Mouse (Mus musculus) right cerebral cortex, postnatal 25 days (tissue): ENCODE measurements around the gene C5ar1.
"Not testable (repeated sequence)": the region's sequence is repeated elsewhere in the genome, so short reads cannot be mapped to it uniquely, and the experiment has no call there.

ENCODE experiments used
- DNase-seq: peaks from one replicate; pipeline ENCODE4 v3.0.0; 2022

The C5ar1 gene

DNA sequence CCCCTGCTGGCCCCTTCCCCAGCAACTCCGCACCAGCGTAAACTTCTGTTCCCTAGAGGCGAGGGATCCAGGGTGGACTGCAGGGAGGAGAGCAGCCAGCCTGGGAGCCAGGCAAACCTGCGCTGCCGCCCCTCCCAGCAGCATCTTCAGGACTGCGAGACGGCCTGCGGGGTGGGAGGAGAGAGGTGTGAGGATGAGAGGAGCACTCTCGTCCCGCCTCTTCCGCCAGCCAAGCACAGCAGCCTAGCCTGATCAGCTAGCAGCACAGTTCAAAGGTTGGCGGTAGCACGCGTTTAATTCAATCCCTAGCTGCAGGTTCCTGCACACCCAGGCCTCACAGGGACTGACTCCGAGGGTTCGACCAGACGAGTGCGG, 14.4 kb upstream of the C5ar1 start:
- peak; percentile 75 for DNase-seq

DNA sequence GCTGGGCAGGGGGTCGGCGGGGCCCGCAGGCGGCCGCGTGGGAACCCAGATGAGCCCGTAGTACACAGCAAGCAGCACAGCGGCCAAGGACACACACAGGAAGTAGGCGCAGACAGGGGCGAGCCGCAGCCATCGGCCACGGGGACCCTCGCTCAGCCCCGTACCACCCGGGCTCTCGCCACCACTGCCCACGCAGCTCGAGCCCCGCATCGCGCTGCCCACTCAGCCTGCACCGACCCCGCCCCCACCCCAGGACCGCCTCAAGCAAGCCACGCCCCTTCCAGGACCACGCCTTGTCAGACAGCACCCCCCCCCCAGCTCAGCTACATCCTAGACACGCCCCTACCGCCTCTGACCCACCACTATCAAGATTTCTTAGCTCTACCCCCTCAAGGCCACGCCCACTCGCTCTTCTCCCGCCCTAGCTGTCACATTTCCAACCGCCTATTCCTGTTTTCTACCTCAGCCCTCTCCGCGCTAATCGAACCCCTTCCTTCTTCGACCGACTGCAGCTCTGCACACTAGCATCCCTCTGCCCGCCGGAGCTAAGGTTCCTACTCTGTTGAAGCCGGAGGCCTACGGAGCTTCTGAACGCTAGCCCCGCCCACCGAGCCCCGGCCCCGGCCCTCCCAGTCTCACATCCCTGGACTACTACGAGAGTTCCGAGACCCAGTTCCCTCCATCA, 13.9 kb upstream of the C5ar1 start, which contains the start of gene Inafm1:
Inafm1 (minus strand) TSS at position 537 of the 685 bp plus-strand sequence.
- DNase-seq: peak; percentile 81

GRCm38 (mm10) chr7:16272681-16273080, 13.3 kb upstream of the C5ar1 start:
- peak; percentile 70 for DNase-seq

DNA sequence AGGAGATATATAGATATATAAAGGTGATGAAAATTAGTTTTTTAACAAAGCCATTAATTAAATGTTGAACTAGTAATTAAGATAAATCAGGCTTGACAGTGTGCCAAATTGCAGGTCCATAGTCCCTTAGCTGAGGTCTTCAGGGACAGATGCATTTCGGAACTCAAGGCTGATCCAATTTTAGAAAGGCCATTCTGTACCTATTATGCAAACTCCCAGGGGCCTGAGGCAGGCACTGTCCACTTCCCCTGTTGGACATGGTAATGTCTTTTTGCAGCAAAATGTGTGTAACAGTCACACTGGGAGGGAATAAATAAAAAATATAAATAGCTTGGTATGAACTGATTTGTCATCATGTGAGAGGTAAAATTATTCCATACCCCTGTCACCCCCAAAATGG, 11.8 kb upstream of the C5ar1 start:
- DNase-seq: no peak

DNA sequence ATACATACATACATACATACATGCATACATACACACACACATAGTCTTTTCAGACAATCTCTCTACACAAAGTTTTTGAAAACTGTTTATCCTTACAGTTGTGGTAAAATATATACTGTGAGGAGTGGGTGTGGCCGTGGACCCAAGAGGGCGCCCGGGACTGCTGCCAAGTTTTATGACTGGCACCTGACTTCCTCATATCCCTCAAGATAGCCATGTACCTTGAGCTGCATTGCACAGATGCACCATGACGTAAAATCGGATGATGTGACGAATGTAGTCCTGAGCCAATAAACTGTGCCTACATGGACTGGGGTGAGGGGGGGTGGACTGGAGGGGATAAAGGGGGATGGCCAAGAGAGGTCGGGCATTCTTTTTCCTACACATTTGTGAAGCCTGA, 7.3 kb upstream of the C5ar1 start:
- not testable (repeated sequence) for DNase-seq

GRCm38 (mm10) chr7:16265856-16266255, 6.5 kb upstream of the C5ar1 start:
- no peak for DNase-seq

DNA sequence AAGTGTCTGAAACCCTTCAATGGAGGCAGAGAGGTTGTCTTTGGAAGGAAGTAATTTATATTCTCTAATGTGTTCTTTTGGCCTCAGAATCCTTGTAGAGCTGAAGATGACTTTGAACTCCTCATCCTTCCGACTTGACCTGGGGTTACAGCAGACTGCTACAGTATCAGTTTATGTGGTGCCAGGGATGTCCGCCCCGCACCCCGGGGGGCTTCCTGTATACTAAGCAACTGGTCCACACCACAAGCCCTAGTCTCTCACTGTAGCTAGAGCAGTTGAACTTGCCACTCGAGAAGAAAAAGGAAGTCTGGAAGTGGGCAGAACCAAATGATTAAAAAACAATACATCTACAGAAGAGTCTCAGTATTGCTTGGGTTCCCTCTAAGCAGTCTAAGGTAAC, 4.5 kb upstream of the C5ar1 start:
- DNase-seq: no peak

DNA sequence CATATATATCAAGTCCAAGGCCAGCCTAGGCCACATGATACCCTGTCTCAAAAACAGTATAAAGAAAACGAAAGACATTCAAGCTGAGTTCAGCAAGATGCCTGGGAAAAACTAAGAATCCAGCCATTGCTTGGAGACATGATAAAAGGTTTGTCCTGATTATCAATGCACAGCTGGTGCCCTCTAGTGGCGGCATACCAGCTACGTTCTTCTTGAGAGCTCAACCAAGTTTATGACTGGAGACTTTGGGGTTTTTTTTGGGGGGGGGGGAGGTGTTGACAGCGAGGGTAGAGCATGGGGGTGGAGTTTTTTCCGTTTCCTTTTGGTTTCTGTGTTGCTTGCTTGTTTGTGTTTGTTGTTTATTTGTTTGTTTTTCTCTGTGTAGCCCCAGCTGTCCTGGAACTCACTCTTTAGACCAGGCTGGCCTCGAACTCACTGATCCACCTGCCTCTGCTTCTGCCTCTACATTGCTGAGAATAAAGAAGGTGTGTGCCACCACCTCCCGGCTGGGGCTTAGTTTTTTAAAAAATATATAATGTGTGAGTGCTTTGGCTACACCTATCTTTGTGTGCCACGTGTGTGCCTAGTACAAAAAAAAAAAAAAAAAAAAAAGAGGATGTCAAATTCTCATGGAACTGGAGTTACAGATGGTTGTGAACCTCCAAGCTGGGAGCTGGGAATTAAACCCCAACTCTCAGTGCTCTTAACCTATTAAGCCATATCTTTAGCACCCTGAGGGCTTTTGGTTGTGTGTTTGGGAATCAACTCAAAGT, 3.9 kb upstream of the C5ar1 start:
- DNase-seq: peak; percentile 61

DNA sequence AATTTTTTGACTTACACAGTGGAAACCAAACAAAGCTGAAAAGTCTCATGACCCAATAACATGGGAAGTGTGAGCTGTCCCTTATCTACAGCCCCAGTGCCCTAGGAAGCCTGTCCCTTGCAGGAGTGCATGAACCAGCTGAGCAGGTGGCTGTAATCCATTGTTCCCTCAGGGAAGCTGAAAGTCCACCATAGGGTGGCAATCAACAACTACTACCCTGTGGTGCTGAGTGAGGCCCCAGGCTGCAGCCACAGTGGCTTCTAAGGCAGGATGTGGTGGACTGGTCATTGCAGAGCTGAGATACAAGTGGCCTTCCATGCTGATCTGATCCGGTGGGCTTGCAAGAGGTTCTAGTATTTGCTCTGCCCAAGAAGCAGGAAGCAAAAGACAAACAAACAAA, 1.8 kb upstream of the C5ar1 start:
- no peak for DNase-seq

- DNase-seq: no peak
Measured at GRCm38 (mm10) chr7:16257830-16258229, 1.5 kb downstream of the C5ar1 start.

- not testable (repeated sequence) for DNase-seq
Measured at GRCm38 (mm10) chr7:16255963-16256362, 3.4 kb downstream of the C5ar1 start.

GRCm38 (mm10) chr7:16254195-16254594, 5.1 kb downstream of the C5ar1 start:
- no peak for DNase-seq

DNA sequence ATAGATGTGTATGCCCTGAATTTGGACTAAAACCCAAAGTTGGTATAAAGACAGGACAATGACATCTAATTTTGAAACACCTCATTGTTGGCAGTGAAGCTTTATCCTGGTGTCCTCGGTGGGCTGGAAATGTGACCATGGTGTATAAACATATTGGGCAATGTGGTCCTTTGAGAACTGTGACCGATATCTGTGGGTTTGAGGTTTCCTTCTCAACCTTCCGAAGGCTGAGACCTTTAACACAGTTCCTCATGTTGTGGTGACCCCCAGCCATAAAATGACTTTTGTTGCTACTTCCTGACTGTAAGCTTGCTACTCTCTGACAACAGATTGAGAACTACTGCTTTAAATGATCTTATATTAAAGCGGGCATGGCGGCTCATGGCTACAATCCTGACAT, 8.7 kb downstream of the C5ar1 start:
- no peak for DNase-seq

DNA sequence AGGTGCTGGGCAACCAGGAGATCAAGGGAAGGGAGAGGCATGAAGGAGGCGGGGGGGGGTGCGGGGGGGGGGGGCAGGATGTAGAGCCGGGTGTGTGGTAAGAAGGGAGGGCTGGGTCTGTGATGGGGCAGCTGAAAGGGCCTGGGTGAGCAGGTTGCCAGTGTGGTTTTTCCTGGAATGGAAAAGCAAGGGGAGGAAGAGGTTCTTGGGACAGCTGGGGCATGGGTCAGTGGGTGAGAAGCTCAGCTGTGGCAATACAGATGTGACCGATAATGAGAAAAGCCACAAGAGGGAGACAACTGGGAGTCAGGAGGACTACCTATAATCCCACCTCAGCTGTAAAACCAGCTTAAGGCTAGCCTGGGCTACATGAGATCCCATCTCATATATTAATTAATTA, 13.4 kb downstream of the C5ar1 start:
- no peak for DNase-seq

GRCm38 (mm10) chr7:16244067-16244466, 15.3 kb downstream of the C5ar1 start, which contains the start of gene C5ar2:
Gene C5ar2, minus strand, starts transcription at chr7:16244154.
- DNase-seq: no peak

DNA sequence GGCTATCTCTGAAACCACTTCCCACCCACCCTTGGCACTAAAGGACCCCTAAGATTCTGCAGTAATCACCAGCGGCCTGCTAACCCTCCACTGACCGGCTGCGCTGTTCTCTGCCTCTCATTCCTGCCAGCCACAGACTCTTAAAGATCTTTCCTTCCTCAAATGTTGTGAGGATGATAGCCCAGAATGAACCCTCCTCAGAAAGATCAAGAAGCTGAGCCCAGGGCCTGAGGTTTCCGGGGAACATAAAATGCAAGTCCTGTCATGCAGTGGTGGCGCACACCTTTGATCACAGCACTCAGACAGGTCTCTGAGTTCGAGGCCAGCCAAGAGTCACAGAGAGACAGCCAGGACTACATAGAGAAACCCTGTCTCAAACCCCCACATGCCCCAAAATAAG, 17.1 kb downstream of the C5ar1 start:
- no peak for DNase-seq

GRCm38 (mm10) chr7:16241787-16242186, 17.6 kb downstream of the C5ar1 start:
- DNase-seq: no peak

- no peak for DNase-seq
Measured at GRCm38 (mm10) chr7:16240978-16241303, 18.4 kb downstream of the C5ar1 start.

- no peak for DNase-seq
Measured at GRCm38 (mm10) chr7:16240281-16240977, 18.9 kb downstream of the C5ar1 start.

GRCm38 (mm10) chr7:16239554-16239997, 19.8 kb downstream of the C5ar1 start:
- no peak for DNase-seq

DNA sequence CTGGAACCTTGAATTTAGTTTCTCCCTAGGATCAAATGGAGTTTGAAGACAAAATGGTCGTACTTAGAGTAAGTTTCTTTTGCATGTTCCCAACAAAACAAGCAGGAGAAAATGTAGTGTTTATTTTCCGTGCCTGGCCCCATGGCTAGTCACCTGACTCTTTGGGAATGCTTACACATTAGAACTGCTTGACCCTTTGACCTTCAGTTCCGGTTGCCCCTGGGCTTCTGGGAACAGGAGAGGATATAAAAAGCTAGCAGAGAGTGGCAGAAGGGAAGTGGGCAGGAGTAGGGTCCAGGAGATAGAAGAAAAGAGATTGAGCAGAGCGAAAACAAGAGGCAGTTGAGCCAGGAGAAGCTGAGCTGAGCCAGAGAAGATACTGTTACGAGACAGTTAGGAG, 29.5 kb downstream of the C5ar1 start:
- DNase-seq: no peak

DNA sequence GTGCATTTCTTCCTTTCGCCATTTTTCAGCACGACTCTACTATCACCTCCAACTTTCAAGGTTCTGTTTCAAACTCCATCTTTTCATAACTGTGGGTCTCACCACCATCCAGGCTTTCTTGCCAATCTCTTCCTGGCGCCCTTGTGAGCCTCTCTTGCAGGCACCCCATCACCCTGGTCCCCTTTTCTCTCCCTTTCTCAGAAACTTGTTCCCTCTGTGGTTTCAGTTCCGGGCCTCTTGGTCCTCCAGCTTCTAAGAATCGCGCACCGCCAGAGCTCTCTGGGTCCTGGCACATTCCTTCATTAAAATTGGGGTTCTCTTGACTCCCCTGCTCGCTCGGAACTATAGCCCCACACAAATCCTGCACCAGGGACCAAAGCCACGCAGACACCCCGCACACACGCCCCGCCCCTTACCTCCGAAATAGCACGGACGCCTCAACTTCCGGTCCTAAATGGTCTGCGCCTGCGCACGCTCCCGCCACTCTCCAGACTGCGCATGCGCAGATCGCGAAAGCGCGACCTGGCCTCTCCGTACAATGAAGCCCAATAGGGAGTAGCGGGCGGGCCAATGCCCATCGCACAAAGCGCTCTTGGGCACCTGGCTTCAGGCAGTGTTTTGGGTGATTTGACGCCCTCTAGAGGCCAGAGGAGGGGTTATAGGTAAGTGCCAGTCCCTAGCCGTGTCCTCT, 37.6 kb downstream of the C5ar1 start, which contains the start of gene Dhx34:
Dhx34 (minus strand) TSS at position 456 of the 691 bp plus-strand sequence.
- DNase-seq: peak; percentile 95

GRCm38 (mm10) chr7:16213986-16214385, 45.4 kb downstream of the C5ar1 start:
- DNase-seq: no peak
